Mouse (Mus musculus) neural tube, embryonic 11.5 days (tissue): ENCODE results near the gene Plekhd1. TPM values are rescaled to one million over a fixed set of nuclear protein-coding genes. Genes with fewer than 3 reads are reported as not detected.

ENCODE experiments used
- ATAC-seq: fragments of 200-750 bp; cut with Nextera tagmentation; 2 replicates; pipeline ENCODE4 v1.8.0; 2017; ENCODE audit warnings: moderate number of reproducible peaks, mild to moderate bottlenecking, moderate TSS enrichment, moderate library complexity; ENCODE audit not compliant: insufficient read depth, low FRiP score, low TSS enrichment
- DNase-seq: peaks from one replicate; pipeline ENCODE4 v3.0.0-alpha.2; 2015; ENCODE audit warnings: low spot score
- H3K27ac ChIP-seq: fragments of 300-500 bp; sonication (generic); 2 replicates; pipeline ENCODE4 v1.5.1; 2014; ENCODE audit warnings: low read depth, mild to moderate bottlenecking, low read length
- H3K27me3 ChIP-seq: fragments of 300-500 bp; sonication (generic); 2 replicates; pipeline ENCODE4 v1.6.1; 2014; ENCODE audit warnings: mild to moderate bottlenecking, low read length, mixed read lengths; ENCODE audit not compliant: control insufficient read depth, insufficient read depth
- H3K36me3 ChIP-seq: fragments of 300-500 bp; sonication (generic); 2 replicates; pipeline ENCODE4 v1.6.1; 2014; ENCODE audit warnings: mild to moderate bottlenecking, low read length, moderate library complexity, mixed read lengths; ENCODE audit not compliant: control insufficient read depth, insufficient read depth
- H3K4me1 ChIP-seq: fragments of 300-500 bp; sonication (generic); 2 replicates; pipeline ENCODE4 v1.6.1; 2014; ENCODE audit warnings: low read length, mixed read lengths; ENCODE audit not compliant: control insufficient read depth, insufficient read depth
- H3K4me2 ChIP-seq: fragments of 300-500 bp; sonication (generic); 2 replicates; pipeline ENCODE4 v1.6.1; 2014; ENCODE audit warnings: low read depth, mild to moderate bottlenecking, moderate library complexity
- H3K4me3 ChIP-seq: fragments of 300-500 bp; sonication (generic); 2 replicates; pipeline ENCODE4 v1.5.1; 2014; ENCODE audit warnings: low read depth, low read length
- H3K9ac ChIP-seq: fragments of 300-500 bp; sonication (generic); 2 replicates; pipeline ENCODE4 v1.6.1; 2014; ENCODE audit warnings: mild to moderate bottlenecking, low read length
- H3K9me3 ChIP-seq: fragments of 300-500 bp; sonication (generic); 2 replicates; pipeline ENCODE4 v1.6.1; 2016; ENCODE audit warnings: low read length; ENCODE audit not compliant: control insufficient read depth
- WGBS: fragments of 180-500 bp; shearing (Covaris S2); extraction: QIAGEN DNeasy Blood & Tissue Kit; methylation state at CpG from one replicate; pipeline ENCODE4 v1.1.7; 2014; 5-methylcytosine and 5-hydroxymethylcytosine counted together
- polyA plus RNA-seq: library from polyadenylated mRNA; unstranded; fragments of >200 nt; fragmentation: Nextera tagmentation; extraction: Ambion mirVana; gene quantifications from 2 replicates; pipeline ENCODE4 v1.2.1, GENCODE M21; 2014

Gene Plekhd1
- polyA plus RNA-seq, 1 experiment from 2014 or later: 1.5 TPM

DNA sequence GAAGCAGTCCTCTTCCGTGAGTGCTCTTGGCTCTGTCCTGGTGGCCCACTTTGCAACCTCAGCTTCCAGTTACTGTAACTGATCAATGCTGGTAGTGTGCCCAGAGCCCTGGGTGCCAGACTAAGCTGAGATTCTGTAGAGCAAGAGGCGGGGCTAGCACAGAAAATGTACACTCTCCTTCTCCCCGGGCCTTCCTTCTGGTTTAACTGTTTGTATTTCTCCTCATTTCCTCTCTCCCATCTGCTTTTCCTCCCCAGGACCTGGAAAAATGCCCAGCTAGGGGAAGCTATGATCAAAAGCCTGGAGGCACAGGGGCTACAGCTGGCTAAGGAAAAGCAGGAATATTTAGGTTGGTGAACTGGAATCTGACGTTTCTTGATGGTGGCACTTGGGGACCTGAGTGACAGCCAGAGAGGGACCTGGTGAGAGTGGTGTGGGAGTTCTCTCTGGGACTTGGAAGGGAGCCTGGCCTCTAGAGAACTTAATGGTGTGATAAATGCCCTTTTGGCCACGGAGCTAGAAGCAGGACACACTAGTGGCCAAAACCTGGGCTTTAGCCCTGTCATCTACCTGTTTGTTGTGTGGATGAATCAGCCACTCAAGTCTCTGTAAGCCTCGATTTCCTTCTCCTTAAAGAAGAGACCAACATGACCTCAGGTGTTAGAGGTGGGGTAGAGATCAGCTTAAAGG, 14.7 kb downstream of the Plekhd1 start:
- 71% methylated on average over 6 of the region's 6 CpGs for WGBS
- H3K4me2 ChIP-seq: no peak overlapping the region

DNA sequence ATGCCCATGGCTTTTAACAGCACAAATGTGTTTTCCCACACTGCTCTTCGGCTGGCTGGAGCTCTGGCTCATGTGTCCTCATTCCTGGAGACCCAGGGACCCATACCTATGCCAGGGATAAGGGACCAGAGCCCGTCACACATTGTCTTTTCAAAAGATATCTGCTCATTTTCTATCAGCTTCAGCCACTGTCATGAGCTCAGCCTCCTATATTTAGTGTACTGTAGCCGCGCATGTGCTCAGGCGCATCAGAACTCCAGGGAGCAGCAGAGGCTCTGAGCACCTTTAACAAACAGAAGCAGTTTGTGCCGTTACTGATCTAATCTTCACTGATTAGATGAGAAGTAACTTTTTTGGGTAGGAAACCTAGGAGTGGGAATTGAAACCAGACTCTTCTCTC, 23.5 kb downstream of the Plekhd1 start:
- 78% methylated on average over 6 of the region's 6 CpGs for WGBS
- H3K4me1 ChIP-seq: no peaks in the 10 kb centered on the region
- H3K4me3 ChIP-seq: no peak overlapping the region
- DNase-seq (no peak), ATAC-seq (no peak)
- H3K36me3 ChIP-seq: no peaks in the 10 kb centered on the region
- H3K4me2 ChIP-seq: no peak overlapping the region
- H3K27me3 ChIP-seq: no peaks in the 10 kb centered on the region
- no peaks in the 10 kb centered on the region for H3K9me3 ChIP-seq
- H3K9ac ChIP-seq: no peak overlapping the region
- H3K27ac ChIP-seq: no peak overlapping the region

More for the DNA sequence above, 14.7 kb downstream of the Plekhd1 start:
- H3K9ac ChIP-seq: no peak overlapping the region
- DNase-seq (no peak), ATAC-seq (no peak)
- no peaks in the 10 kb centered on the region for H3K27me3 ChIP-seq
- H3K4me3 ChIP-seq: no peak overlapping the region
- H3K9me3 ChIP-seq: no peaks in the 10 kb centered on the region
- H3K4me1 ChIP-seq: no peaks in the 10 kb centered on the region
- H3K36me3 ChIP-seq: no peaks in the 10 kb centered on the region
- no peak overlapping the region for H3K27ac ChIP-seq

DNA sequence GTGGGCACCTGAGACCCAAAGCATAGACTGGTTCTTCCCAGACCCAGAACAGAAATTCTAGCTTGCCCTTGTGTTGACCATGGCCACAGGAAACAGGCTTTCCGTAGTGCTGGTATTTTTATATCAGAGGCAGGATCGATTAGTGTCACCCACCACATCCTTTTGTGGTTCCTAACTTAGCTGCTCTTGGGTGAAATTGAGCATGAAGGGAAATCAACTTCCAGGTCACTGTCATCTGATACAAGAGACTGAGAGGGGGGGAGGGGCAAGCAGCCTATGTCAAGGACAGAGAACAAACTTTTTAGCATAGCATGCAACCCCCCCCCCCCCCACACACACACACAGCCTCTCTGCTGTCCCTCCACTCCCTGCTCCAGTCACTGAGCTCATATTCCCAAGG, 26.8 kb downstream of the Plekhd1 start:
- no peak for ATAC-seq
- no peak overlapping the region for H3K4me3 ChIP-seq
- no peaks in the 10 kb centered on the region for H3K27me3 ChIP-seq
- no peak for DNase-seq
- no peak overlapping the region for H3K9ac ChIP-seq
- no peaks in the 10 kb centered on the region for H3K36me3 ChIP-seq
- no peak overlapping the region for H3K27ac ChIP-seq
- no peaks in the 10 kb centered on the region for H3K4me1 ChIP-seq
- no peaks in the 10 kb centered on the region for H3K9me3 ChIP-seq
- 74% methylated on average over 2 of the region's 2 CpGs for whole genome bisulfite sequencing
- no peak overlapping the region for H3K4me2 ChIP-seq

DNA sequence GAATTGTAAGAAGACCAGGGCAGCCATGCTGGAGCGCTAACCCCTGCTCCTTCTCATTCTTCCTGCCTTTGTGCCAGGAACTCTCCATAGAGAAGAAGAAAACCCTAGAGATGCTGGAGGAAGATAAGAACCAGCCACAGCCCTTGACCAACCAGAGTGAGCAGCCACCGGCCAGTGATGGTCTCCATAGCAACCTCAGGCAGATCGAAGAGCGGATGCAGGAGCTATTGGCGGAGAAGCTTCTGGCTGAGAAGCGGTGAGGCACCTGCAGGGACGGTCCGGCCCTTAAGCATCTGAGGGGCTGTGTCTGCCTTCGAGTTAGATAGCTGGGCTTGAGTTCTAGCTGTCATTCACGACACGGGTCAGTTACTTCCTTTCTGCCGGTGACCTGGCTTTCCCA, 28.1 kb downstream of the Plekhd1 start:
- H3K4me3 ChIP-seq: no peak overlapping the region
- H3K9ac ChIP-seq: no peak overlapping the region
- WGBS: 78% methylated on average over 12 of the region's 12 CpGs
- ATAC-seq (no peak), DNase-seq (no peak)
- H3K27me3 ChIP-seq: no peaks in the 10 kb centered on the region
- no peak overlapping the region for H3K4me2 ChIP-seq
- H3K4me1 ChIP-seq: no peaks in the 10 kb centered on the region
- no peaks in the 10 kb centered on the region for H3K9me3 ChIP-seq
- no peak overlapping the region for H3K27ac ChIP-seq
- H3K36me3 ChIP-seq: no peaks in the 10 kb centered on the region

DNA sequence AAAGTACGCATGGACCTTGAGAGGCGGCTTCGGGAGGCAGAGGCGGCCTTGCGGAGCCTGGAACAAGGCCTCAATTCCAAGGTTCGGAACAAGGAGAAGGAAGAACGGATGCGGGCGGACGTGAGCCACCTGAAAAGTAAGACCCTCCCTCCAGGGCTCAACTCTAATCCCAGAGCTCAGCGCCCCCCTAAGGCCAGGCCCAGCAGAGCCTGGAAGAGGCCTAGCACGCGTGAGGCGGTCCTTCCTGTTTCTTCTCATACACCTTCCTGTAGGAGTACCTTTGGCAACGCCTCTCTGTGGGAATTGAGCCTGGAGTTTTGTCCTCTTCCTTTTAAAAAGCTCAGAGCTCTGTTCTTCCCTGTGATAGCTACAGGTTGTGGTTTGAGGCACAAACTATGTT, 29.1 kb downstream of the Plekhd1 start:
- Histone ChIP-seq H3K27me3 (no peaks in the 10 kb centered on the region), H3K4me2 (no peak overlapping the region), H3K4me3 (no peak overlapping the region), H3K36me3 (no peaks in the 10 kb centered on the region), H3K9me3 (no peaks in the 10 kb centered on the region), H3K9ac (no peak overlapping the region), H3K4me1 (no peaks in the 10 kb centered on the region), H3K27ac (no peak overlapping the region)
- ATAC-seq (no peak), DNase-seq (no peak)
- 83% methylated on average over 15 of the region's 15 CpGs for WGBS

DNA sequence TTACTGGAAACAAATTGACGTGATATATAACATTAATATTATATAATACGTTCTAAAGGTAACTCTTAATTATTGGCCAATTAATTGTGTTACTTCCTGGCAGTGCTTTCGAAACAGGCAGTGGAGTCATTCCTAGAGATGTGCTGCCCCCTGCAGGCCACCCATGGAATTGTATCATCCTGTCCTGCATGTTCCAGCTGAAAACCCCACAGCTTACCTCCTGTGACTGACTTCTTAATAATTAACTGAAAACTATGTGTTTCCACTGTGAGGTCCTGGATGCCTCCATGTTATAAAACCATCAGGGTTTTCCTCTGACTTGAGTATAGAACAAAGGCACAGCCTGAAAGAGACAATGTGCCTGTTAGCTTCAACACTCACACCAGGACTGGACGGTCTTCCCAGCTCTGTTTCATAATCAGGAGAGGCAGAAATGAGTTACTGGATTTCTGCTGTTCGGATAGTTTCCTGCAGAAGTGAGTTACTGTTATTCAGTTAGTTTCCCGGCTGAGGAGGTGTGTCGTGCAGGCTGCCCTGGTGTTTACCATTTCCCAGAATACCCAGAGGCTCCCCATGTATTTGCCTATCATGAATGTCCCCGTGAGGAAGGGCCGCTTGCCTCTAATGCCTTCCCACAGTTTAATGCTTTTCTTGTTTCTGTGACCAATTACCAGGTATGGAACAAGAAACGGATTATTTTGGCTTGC, 32.6 kb downstream of the Plekhd1 start:
- Histone ChIP-seq H3K4me3 (no peak overlapping the region), H3K27ac (no peak overlapping the region), H3K9ac (no peak overlapping the region), H3K9me3 (no peaks in the 10 kb centered on the region), H3K27me3 (no peaks in the 10 kb centered on the region), H3K36me3 (no peaks in the 10 kb centered on the region), H3K4me1 (no peaks in the 10 kb centered on the region), H3K4me2 (no peak overlapping the region)
- 27% methylated on average over 10 of the region's 10 CpGs for WGBS
- ATAC-seq: no peak
- DNase-seq: peak; percentile 72

DNA sequence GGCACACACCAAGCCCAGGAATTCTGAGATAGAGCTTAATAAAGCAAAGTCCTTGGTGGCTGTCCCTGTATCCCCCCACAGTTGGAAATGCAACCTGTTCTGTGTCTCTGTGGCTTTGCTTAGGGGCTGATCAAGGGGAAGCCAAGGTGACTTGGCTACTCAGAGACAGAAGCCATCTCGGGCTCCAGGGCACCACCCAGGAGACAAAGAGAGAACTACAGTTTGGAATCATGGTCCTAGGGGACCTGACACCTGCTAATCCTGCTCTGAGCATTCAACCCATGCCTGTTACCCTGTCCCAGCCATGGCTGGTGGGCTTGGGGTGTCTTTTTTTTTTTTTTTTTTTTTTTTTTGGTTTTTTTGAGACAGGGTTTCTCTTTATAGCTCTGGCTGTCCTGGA, 35.8 kb downstream of the Plekhd1 start:
- no peaks in the 10 kb centered on the region for H3K4me1 ChIP-seq
- no peak for ATAC-seq
- no peak overlapping the region for H3K9ac ChIP-seq
- no peaks in the 10 kb centered on the region for H3K27me3 ChIP-seq
- H3K4me3 ChIP-seq: no peak overlapping the region
- 17% methylated on average over 1 of the region's 1 CpGs for WGBS
- no peak overlapping the region for H3K4me2 ChIP-seq
- no peak overlapping the region for H3K27ac ChIP-seq
- no peaks in the 10 kb centered on the region for H3K36me3 ChIP-seq
- DNase-seq: no peak
- H3K9me3 ChIP-seq: no peaks in the 10 kb centered on the region

DNA sequence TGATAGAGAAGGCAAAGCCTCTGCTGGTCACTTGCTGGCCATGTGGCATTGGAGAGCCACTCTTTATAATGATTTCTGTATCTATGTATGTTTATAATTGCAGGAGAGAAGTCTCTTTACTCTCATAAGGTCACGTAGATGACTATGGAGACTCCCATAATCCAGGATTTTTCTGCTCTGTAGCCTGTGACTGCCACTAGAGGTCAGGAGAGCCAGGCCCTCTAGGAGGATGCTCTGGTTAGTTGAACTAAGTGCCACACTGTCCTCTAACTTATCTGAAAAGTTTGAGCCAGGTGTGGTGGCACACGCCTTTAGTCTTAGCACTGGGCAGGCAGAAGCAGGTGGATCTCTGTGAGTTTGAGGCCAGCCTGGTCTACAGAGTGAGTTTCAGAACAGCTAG, 36.4 kb downstream of the Plekhd1 start:
- no peaks in the 10 kb centered on the region for H3K27me3 ChIP-seq
- 49% methylated on average over 2 of the region's 2 CpGs for WGBS
- no peaks in the 10 kb centered on the region for H3K4me1 ChIP-seq
- no peak overlapping the region for H3K4me2 ChIP-seq
- ATAC-seq (no peak), DNase-seq (no peak)
- no peak overlapping the region for H3K27ac ChIP-seq
- no peaks in the 10 kb centered on the region for H3K36me3 ChIP-seq
- no peaks in the 10 kb centered on the region for H3K9me3 ChIP-seq
- H3K4me3 ChIP-seq: no peak overlapping the region
- no peak overlapping the region for H3K9ac ChIP-seq
